Mouse (Mus musculus) natural killer cell, adult 2 months (primary cell): ENCODE results near the gene Vps25.

Experiments
- DNase-seq, 2 experiments: peaks; one replicate each; pipeline ENCODE4 v3.0.0; 2022; ENCODE audit warnings: low spot score in 2 of 2

The Vps25 gene

GRCm38 (mm10) chr11:101245071-101245470, 8.4 kb upstream of the Vps25 start:
- no peak for DNase-seq

GRCm38 (mm10) chr11:101245855-101246701, 7.4 kb upstream of the Vps25 start, which contains the start of gene Ramp2:
Ramp2 (plus strand) TSS chr11:101246028.
- DNase-seq, result no peak

- DNase-seq, result no peak
Observed at GRCm38 (mm10) chr11:101246702-101247012, 6.8 kb upstream of the Vps25 start.

GRCm38 (mm10) chr11:101247521-101248030, 5.9 kb upstream of the Vps25 start:
- DNase-seq, result no peak

GRCm38 (mm10) chr11:101248258-101248994, 5.1 kb upstream of the Vps25 start:
- DNase-seq, result peak in 1 of 2 experiments; percentile 47

GRCm38 (mm10) chr11:101251031-101251430, 2.5 kb upstream of the Vps25 start:
- no peak for DNase-seq

- no peak for DNase-seq
Observed at GRCm38 (mm10) chr11:101252941-101253340, 566 bp upstream of the Vps25 start.

- no peak for DNase-seq
Observed at GRCm38 (mm10) chr11:101255826-101256775, 2.6 kb downstream of the Vps25 start.

- no peak for DNase-seq
Observed at GRCm38 (mm10) chr11:101259261-101259712, 5.8 kb downstream of the Vps25 start.

GRCm38 (mm10) chr11:101259948-101260825, 6.7 kb downstream of the Vps25 start, which contains the start of gene Wnk4:
Wnk4 (plus strand) TSS chr11:101260567.
- no peak for DNase-seq

- DNase-seq, result no peak
Observed at GRCm38 (mm10) chr11:101260826-101261380, 7.4 kb downstream of the Vps25 start.

GRCm38 (mm10) chr11:101262272-101262967, 8.9 kb downstream of the Vps25 start:
- no peak for DNase-seq

- no peak for DNase-seq
Observed at GRCm38 (mm10) chr11:101263138-101263988, 9.9 kb downstream of the Vps25 start.

- no peak for DNase-seq
Observed at GRCm38 (mm10) chr11:101263989-101264280, 10.4 kb downstream of the Vps25 start.

- DNase-seq, result no peak
Observed at GRCm38 (mm10) chr11:101264954-101265471, 11.5 kb downstream of the Vps25 start.

GRCm38 (mm10) chr11:101265906-101266305, 12.4 kb downstream of the Vps25 start:
- DNase-seq, result no peak

- no peak for DNase-seq
Observed at GRCm38 (mm10) chr11:101269577-101270116, 16.1 kb downstream of the Vps25 start.

- DNase-seq, result no peak
Observed at GRCm38 (mm10) chr11:101272446-101272845, 18.9 kb downstream of the Vps25 start.
